Mouse (Mus musculus) heart, adult 2 months (tissue): Measurements from ENCODE around the gene Pkd2. TPM values are rescaled to one million over a fixed set of nuclear protein-coding genes. Genes with fewer than 3 reads are reported as not detected.

ENCODE experiments used
- DNase-seq, 2 experiments: peaks; one replicate each; pipeline ENCODE4 v3.0.0; 2021
- H3K27ac ChIP-seq: fragments of 200-600 bp; 2 replicates; pipeline ENCODE4 v1.8.1; 2022
- H3K27me3 ChIP-seq: fragments of 200-500 bp; 2 replicates; pipeline ENCODE4 v1.6.1; 2012; ENCODE audit warnings: mild to moderate bottlenecking, low read length, inconsistent platforms, mixed read lengths; ENCODE audit not compliant: control insufficient read depth, insufficient read depth
- H3K36me3 ChIP-seq: fragments of 200-500 bp; 2 replicates; pipeline ENCODE4 v1.6.1; 2012; ENCODE audit warnings: low read length, inconsistent platforms; ENCODE audit not compliant: control insufficient read depth, insufficient read depth
- H3K4me1 ChIP-seq: fragments of 200-500 bp; 2 replicates; pipeline ENCODE4 v1.6.1; 2011; ENCODE audit warnings: low read length; ENCODE audit not compliant: control insufficient read depth, insufficient read depth
- H3K4me3 ChIP-seq: fragments of 200-600 bp; 2 replicates; pipeline ENCODE4 v1.8.1; 2022
- H3K79me2 ChIP-seq: fragments of 200-500 bp; replicated peaks from 2 replicates; pipeline ENCODE4 v1.6.1; 2012; ENCODE audit warnings: mild to moderate bottlenecking, inconsistent platforms, low read length, moderate library complexity, mixed read lengths; ENCODE audit not compliant: control insufficient read depth, insufficient read depth
- H3K9ac ChIP-seq: fragments of 200-500 bp; 2 replicates; pipeline ENCODE4 v1.6.1; 2012; ENCODE audit warnings: low read depth, mild to moderate bottlenecking, control low read depth, inconsistent platforms, low read length, mixed read lengths
- CTCF ChIP-seq: fragments of 200-600 bp; IDR thresholded peaks from 2 replicates; pipeline ENCODE4 v1.8.1; 2022; ENCODE audit warnings: antibody characterized with exemption, mild to moderate bottlenecking, moderate library complexity
- EP300 ChIP-seq: fragments of 200-500 bp; IDR thresholded peaks from 2 replicates; pipeline ENCODE4 v1.6.1; 2011; ENCODE audit warnings: low read depth, low read length, control low read depth; ENCODE audit not compliant: insufficient read depth
- POLR2A ChIP-seq: fragments of 200-500 bp; IDR thresholded peaks from 2 replicates; pipeline ENCODE4 v1.6.1; 2011; ENCODE audit warnings: mild to moderate bottlenecking, low read depth, low read length, control low read depth; ENCODE audit not compliant: insufficient read depth
- WGBS: fragments of 180-500 bp; shearing (Covaris S2); methylation state at CpG from one replicate; pipeline ENCODE4 v1.1.7; 2018; 5-methylcytosine and 5-hydroxymethylcytosine counted together
- intact Hi-C: fragments of 180-260 bp; cut with DNase I; formaldehyde crosslinking; loops from one replicate; pipeline ENCODE4 v1.15.1; 2025
- polyA plus RNA-seq: library from polyadenylated mRNA; depleted of rRNA; stranded (reverse); fragments of >200 nt; gene quantifications from 2 replicates; pipeline ENCODE4 v1.2.3, GENCODE M21; 2012; rRNA removed
- total RNA-seq, 2 experiments: library from RNA; stranded (reverse); gene quantifications; 2 replicates each; pipeline ENCODE4 v1.2.3; 2021

Gene Pkd2
- total and polyA plus RNA-seq, 3 experiments = 12.0 to 21.1 (median 21.0) TPM

GRCm38 (mm10) chr5:104504883-104505282 is 45.6 kb downstream of the Pkd2 start:
- intact Hi-C loops = loop anchor here (5.0 kb wide), 1 partner anchor 67 kb away; no protein-coding TSS in a partner anchor
- Histone ChIP-seq H3K9ac (no peak overlapping the region), H3K79me2 (peaks cover 5% of the 10 kb centered on the region; the same call in 1 of the 2 replicates), H3K36me3 (peaks cover 5% of the 10 kb centered on the region), H3K4me1 (peaks cover 1% of the 10 kb centered on the region; the same call in 1 of the 2 replicates), H3K4me3 (no peak overlapping the region), H3K27ac (no peak overlapping the region), H3K27me3 (no peaks in the 10 kb centered on the region)
- WGBS = 76% methylated on average over 2 of the region's 2 CpGs
- no peak for DNase-seq
- TF ChIP-seq POLR2A = no peak
- no peak for TF ChIP-seq CTCF
- no peak for TF ChIP-seq EP300

GRCm38 (mm10) chr5:104507829-104508194 is 48.6 kb downstream of the Pkd2 start:
- no peaks in the 10 kb centered on the region for H3K27me3 ChIP-seq
- peak overlapping the region; percentile 72 for H3K4me3 ChIP-seq
- intact Hi-C loops = loop anchor here (5.0 kb wide), 1 partner anchor 64 kb away; no protein-coding TSS in a partner anchor
- no peak for TF ChIP-seq CTCF
- no peak for TF ChIP-seq POLR2A
- TF ChIP-seq EP300 = no peak
- H3K36me3 ChIP-seq = peaks cover 5% of the 10 kb centered on the region
- no peak overlapping the region for H3K9ac ChIP-seq
- no peak for DNase-seq
- H3K79me2 ChIP-seq = peaks cover 5% of the 10 kb centered on the region; the same call in 1 of the 2 replicates
- 1% methylated on average over 2 of the region's 2 CpGs for WGBS
- H3K27ac ChIP-seq = no peak overlapping the region
- peaks cover 1% of the 10 kb centered on the region; the same call in 1 of the 2 replicates for H3K4me1 ChIP-seq

- DNase-seq = peak; percentile 91
- H3K4me1 ChIP-seq = peaks cover 1% of the 10 kb centered on the region; the same call in 1 of the 2 replicates
- H3K4me3 ChIP-seq = peak within 1 kb of the TSS; percentile 72
- H3K36me3 ChIP-seq = peaks cover 5% of the 10 kb centered on the region
- H3K27me3 ChIP-seq = no peaks in the 10 kb centered on the region
- TF ChIP-seq CTCF = no peak
- TF ChIP-seq POLR2A = peak; percentile 63; the same call in 1 of the 2 replicates
- under 1% methylated on average over 77 of the region's 83 CpGs for WGBS
- peak within 1 kb of the TSS; percentile 87 for H3K9ac ChIP-seq
- intact Hi-C loops = loop anchor here (5.0 kb wide), 1 partner anchor 64 kb away; no protein-coding TSS in a partner anchor
- H3K27ac ChIP-seq = peak within 1 kb of the TSS; percentile 87
- peaks cover 5% of the 10 kb centered on the region; the same call in 1 of the 2 replicates for H3K79me2 ChIP-seq
Observed at GRCm38 (mm10) chr5:104508195-104508891, 49.1 kb downstream of the Pkd2 start, which contains the start of gene BC005561. BC005561 (plus strand) TSS chr5:104508352.

GRCm38 (mm10) chr5:104511211-104511610 is 52.0 kb downstream of the Pkd2 start:
- no peak overlapping the region for H3K4me3 ChIP-seq
- intact Hi-C loops = no loop called here
- 92% methylated on average over 3 of the region's 3 CpGs for whole genome bisulfite sequencing

GRCm38 (mm10) chr5:104538612-104539011 is 79.4 kb downstream of the Pkd2 start:
- H3K9ac ChIP-seq = no peak overlapping the region
- H3K27ac ChIP-seq = no peak overlapping the region
- no peaks in the 10 kb centered on the region for H3K27me3 ChIP-seq
- no peaks in the 10 kb centered on the region for H3K79me2 ChIP-seq
- WGBS = 100% methylated on average over 1 of the region's 1 CpGs
- DNase-seq = no peak
- intact Hi-C loops = no loop called here
- TF ChIP-seq CTCF (no peak), EP300 (no peak), POLR2A (no peak)
- no peaks in the 10 kb centered on the region for H3K4me1 ChIP-seq
- H3K4me3 ChIP-seq = no peak overlapping the region
- peaks cover 4% of the 10 kb centered on the region for H3K36me3 ChIP-seq

More at GRCm38 (mm10) chr5:104511211-104511610, 52.0 kb downstream of the Pkd2 start:
- Histone ChIP-seq H3K9ac (no peak overlapping the region), H3K36me3 (peaks cover 5% of the 10 kb centered on the region), H3K79me2 (peaks cover 5% of the 10 kb centered on the region; the same call in 1 of the 2 replicates), H3K4me1 (peaks cover 1% of the 10 kb centered on the region; the same call in 1 of the 2 replicates), H3K27ac (no peak overlapping the region), H3K27me3 (no peaks in the 10 kb centered on the region)
- DNase-seq = no peak
- TF ChIP-seq POLR2A (no peak), EP300 (no peak), CTCF (no peak)

- TF ChIP-seq CTCF = no peak
- no peak for TF ChIP-seq EP300
- no peak for TF ChIP-seq POLR2A
- peaks cover 4% of the 10 kb centered on the region for H3K36me3 ChIP-seq
- no peaks in the 10 kb centered on the region for H3K4me1 ChIP-seq
- intact Hi-C loops = no loop called here
- H3K27me3 ChIP-seq = no peaks in the 10 kb centered on the region
- H3K9ac ChIP-seq = no peak overlapping the region
- no peak overlapping the region for H3K27ac ChIP-seq
- WGBS = 82% methylated on average over 4 of the region's 4 CpGs
- DNase-seq = no peak
- H3K79me2 ChIP-seq = no peaks in the 10 kb centered on the region
- no peak overlapping the region for H3K4me3 ChIP-seq
Observed at GRCm38 (mm10) chr5:104539331-104539730, 80.1 kb downstream of the Pkd2 start.

Other genes with a start within 250 kb of the Pkd2 start
- gene Ibsp, start 160.3 kb upstream of the Pkd2 start, total RNA-seq = not detected
- gene Ibsp, start 160.3 kb upstream of the Pkd2 start, polyA plus RNA-seq = 0.12 TPM in 1 of 2 replicates, not detected in the other
- not detected for gene Mepe, start 134.1 kb upstream of the Pkd2 start, total RNA-seq
- not detected in 2 replicates for gene Mepe, start 134.1 kb upstream of the Pkd2 start, polyA plus RNA-seq
- gene Spp1, start 24.3 kb upstream of the Pkd2 start, total RNA-seq = under 1 TPM; 0.36 to 0.39 TPM
- 1.7 and 2.1 TPM in 2 replicates for gene Spp1, start 24.3 kb upstream of the Pkd2 start, polyA plus RNA-seq
- 1 to 10 TPM; 3.9 to 4.0 TPM for gene BC005561, start 48.9 kb downstream of the Pkd2 start, total RNA-seq
- gene BC005561, start 48.9 kb downstream of the Pkd2 start, polyA plus RNA-seq = 0.61 and 1.3 TPM in 2 replicates